Mouse (Mus musculus): ENCODE results near the gene Scrt2.

Scrt2 gene

GRCm38 (mm10) chr2:152142571-152142970 is 61.2 kb downstream of the Scrt2 start:
- CTCF ChIA-PET = no interaction called here

DNA sequence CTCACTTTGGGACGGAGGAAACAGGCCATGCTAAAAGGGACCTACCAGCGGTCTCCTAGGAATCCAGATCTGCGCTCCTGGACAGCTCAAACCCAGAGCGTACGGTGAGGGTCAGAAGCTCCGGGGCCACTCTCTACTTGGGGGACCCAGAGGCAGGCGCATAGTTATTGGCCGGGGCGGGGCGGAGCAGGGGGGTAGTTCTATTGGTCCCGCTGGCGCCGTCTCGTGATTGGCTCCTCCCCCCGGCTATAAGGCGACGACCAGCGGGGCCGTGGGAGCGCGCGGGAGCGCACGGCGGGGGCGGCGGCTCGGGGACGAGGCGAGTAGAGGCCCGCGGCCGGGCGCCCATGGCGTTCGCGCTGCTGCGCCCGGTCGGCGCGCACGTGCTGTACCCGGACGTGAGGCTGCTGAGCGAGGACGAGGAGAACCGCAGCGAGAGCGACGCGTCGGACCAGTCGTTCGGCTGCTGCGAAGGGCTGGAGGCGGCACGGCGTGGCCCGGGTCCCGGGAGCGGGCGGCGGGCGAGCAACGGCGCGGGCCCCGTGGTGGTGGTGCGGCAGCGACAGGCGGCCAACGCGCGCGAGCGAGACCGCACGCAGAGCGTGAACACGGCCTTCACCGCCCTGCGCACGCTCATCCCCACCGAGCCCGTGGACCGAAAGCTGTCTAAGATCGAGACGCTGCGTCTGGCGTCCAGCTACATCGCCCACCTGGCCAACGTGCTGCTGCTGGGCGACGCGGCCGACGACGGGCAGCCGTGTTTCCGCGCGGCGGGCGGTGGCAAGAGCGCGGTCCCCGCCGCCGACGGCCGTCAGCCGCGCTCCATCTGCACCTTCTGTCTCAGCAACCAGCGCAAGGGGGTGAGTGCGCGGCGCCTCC is 62.2 kb downstream of the Scrt2 start, which contains the start of gene Tcf15:
Gene Tcf15 (plus strand): TSS at position 283 of the 879 bp plus-strand sequence.
- CTCF ChIA-PET = no interaction called here

DNA sequence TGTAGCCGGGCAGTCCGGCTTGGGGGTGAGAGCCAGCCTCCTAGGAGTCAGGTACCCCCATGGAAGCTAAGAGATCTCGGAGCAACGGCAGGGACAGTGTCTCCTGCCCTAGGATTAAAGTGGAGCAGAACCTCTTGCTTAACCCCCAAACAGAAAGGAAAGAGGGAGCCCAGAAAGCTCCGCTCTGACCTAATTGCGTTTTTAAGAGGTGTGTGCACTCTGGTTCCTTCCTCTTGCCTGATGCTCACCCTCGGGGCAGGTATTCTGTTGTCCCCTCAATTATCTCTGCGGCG is 62.8 kb downstream of the Scrt2 start:
- CTCF ChIA-PET = no interaction called here

DNA sequence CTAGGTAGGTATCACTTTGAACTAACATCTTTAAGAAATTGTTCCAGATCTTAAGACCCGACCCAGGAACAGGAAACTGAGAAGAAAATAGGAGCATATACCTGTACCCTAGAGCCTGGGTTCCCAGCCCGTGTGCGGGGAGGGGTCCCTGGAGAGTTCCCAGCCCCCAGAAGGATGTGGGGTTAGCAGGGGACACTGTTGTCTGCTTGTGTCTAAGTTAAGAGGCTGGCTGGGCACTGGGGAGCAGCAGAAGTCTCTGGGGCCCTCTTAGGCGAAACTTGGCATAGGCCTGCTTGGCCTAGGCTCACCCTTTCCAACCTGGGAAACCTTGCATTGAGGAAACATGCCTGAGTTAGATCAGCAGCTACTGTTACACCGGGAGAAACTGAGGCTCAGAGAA is 63.2 kb downstream of the Scrt2 start:
- CTCF ChIA-PET = no interaction called here
